ENCODE assay signal across 16 mouse cellular contexts in genomic region chr11:105214257-105214656, GRCm38 (mm10). TPM values are rescaled to one million over a fixed set of nuclear protein-coding genes. Genes with fewer than 3 reads are reported as not detected.
DNase-seq lines count a peak whose midpoint lies in the region; ATAC-seq and TF ChIP-seq lines count a peak whose summit lies in the region.
"Had no signal": no experiment of that assay in that cellular context is flagged by ENCODE, and none has a peak within 500 bp of the region (broad histone marks: within the 10 kb centered on the region; RNA-seq: fewer than 3 reads in every experiment).

No protein-coding gene starts in this region.

- ATAC-seq in lung, postnatal 0 days: no peak

- peaks cover 9% of the 10 kb centered on the region for H3K36me3 ChIP-seq in heart, adult 2 months (ENCODE audit: control insufficient read depth, insufficient read depth, low read length)
- peaks cover 44% of the 10 kb centered on the region for H3K36me3 ChIP-seq in heart, embryonic 10.5 days
- no peaks in the 10 kb centered on the region for H3K36me3 ChIP-seq in lung, postnatal 0 days (ENCODE audit: insufficient read depth, low read length)
- H3K36me3 ChIP-seq in CH12.LX (replicated peaks in 1 of 2; ENCODE audit: control insufficient read depth in 1 of 2, insufficient read depth in 1 of 2, low read length in 1 of 2): peaks cover 44 to 84% of the 10 kb centered on the region in 2 experiments
- H3K36me3 ChIP-seq: hindbrain, embryonic 15.5 days had no signal

- H3K79me2 ChIP-seq in heart, adult 2 months (replicated peaks; ENCODE audit: control insufficient read depth, insufficient read depth, low read length): no peaks in the 10 kb centered on the region; the same call in 1 of the 2 replicates
- H3K79me2 ChIP-seq in CH12.LX (replicated peaks; ENCODE audit: control insufficient read depth, extremely low read depth, insufficient read depth, poor library complexity, severe bottlenecking): peaks cover 5% of the 10 kb centered on the region

- peak; percentile 57 for TF ChIP-seq CTCF in heart, adult 2 months (IDR thresholded peaks at IDR 0.05)
- peak; percentile 40 for TF ChIP-seq CTCF in lung, postnatal 0 days (IDR thresholded peaks at IDR 0.05)
- peak; percentile 21 to 38; a peak in 3 of 4 replicates for TF ChIP-seq CTCF in CH12.LX (conservative IDR thresholded peaks at IDR 0.05 in 1 of 2, IDR thresholded peaks at IDR 0.05 in 1 of 2; ENCODE audit: low read depth in 2 of 2, low read length in 2 of 2)
- peak; percentile 11; the same call in 1 of the 2 replicates for TF ChIP-seq CTCF in brain, embryonic 14.5 days (IDR thresholded peaks at IDR 0.05; ENCODE audit: borderline replicate concordance, extremely low read depth, insufficient read depth, insufficient read length)

- no peak overlapping the region for H3K4me2 ChIP-seq in lung, postnatal 0 days (replicated peaks; ENCODE audit: low read depth, low read length)
- H3K4me2 ChIP-seq in CH12.LX (ENCODE audit: insufficient read depth, low read depth, poor library complexity, severe bottlenecking): no peak overlapping the region
- H3K4me2 ChIP-seq: embryonic facial prominence, embryonic 15.5 days; heart, embryonic 13.5 days; hindbrain, embryonic 15.5 days; lung, embryonic 15.5 days had no signal

- dilution Hi-C loops in CH12.LX (cut with MboI; ENCODE audit: extremely low pct_ligation_motif_present, extremely low pct_unique_long_range_greater_than_20kb, low sequenced_read_pairs): no loop called here

- intact Hi-C loops in heart, adult 2 months (cut with DNase I): no loop called here

- no peak overlapping the region for H3K9ac ChIP-seq in heart, adult 2 months (ENCODE audit: low read depth, low read length)
- no peak overlapping the region for H3K9ac ChIP-seq in lung, postnatal 0 days (replicated peaks; ENCODE audit: low read depth)
- no peak overlapping the region for H3K9ac ChIP-seq in CH12.LX (ENCODE audit: insufficient read depth, low read depth)
- H3K9ac ChIP-seq: embryonic facial prominence, embryonic 15.5 days; heart, embryonic 13.5 days; hindbrain, embryonic 15.5 days; lung, embryonic 15.5 days had no signal

- no peak for TF ChIP-seq RAD21 in CH12.LX (IDR thresholded peaks at IDR 0.05; ENCODE audit: low read depth, low read length)

- DNase-seq in heart, adult 2 months: no peak
- no peak for DNase-seq in heart, embryonic 10.5 days (ENCODE audit: low spot score)
- no peak for DNase-seq in lung, postnatal 0 days (ENCODE audit: low spot score)
- no peak for DNase-seq in lung, adult 18-20 months
- DNase-seq in CH12.LX (ENCODE audit: extremely low read depth) (peak; percentile 34), adipocyte (ENCODE audit: low spot score) (no peak)
- no peak for DNase-seq in brain, embryonic 14.5 days (ENCODE audit: low read depth)
- no peak for DNase-seq in frontal cortex, postnatal 25 days (ENCODE audit: low spot score in 2 of 2)
- DNase-seq: cerebellum, adult 8-10 months; kidney, postnatal 25 days; thymus, postnatal 36 days had no signal

- no peak overlapping the region for H3K27ac ChIP-seq in heart, adult 2 months
- no peak overlapping the region for H3K27ac ChIP-seq in heart, embryonic 10.5 days
- no peak overlapping the region for H3K27ac ChIP-seq in lung, postnatal 0 days (ENCODE audit: low read length)
- H3K27ac ChIP-seq in CH12.LX (ENCODE audit: insufficient read depth, low read depth): no peak overlapping the region
- H3K27ac ChIP-seq: embryonic facial prominence, embryonic 15.5 days; heart, embryonic 13.5 days; hindbrain, embryonic 15.5 days; lung, embryonic 15.5 days had no signal

- WGBS in heart, adult 2 months: 100% methylated on average over 1 of the region's 1 CpGs
- WGBS in heart, embryonic 10.5 days: 96% methylated on average over 1 of the region's 1 CpGs
- 100% methylated on average over 1 of the region's 1 CpGs for WGBS in lung, postnatal 0 days

- H3K9me3 ChIP-seq in heart, embryonic 10.5 days: no peaks in the 10 kb centered on the region
- no peaks in the 10 kb centered on the region for H3K9me3 ChIP-seq in lung, postnatal 0 days (ENCODE audit: low read length)
- peaks cover 4% of the 10 kb centered on the region for H3K9me3 ChIP-seq in CH12.LX (replicated peaks; ENCODE audit: low read length)
- H3K9me3 ChIP-seq: embryonic facial prominence, embryonic 15.5 days; G1E; heart, embryonic 13.5 days; hindbrain, embryonic 15.5 days; lung, embryonic 15.5 days had no signal

- no peaks in the 10 kb centered on the region for H3K27me3 ChIP-seq in heart, adult 2 months (ENCODE audit: control insufficient read depth, insufficient read depth, low read length)
- H3K27me3 ChIP-seq in heart, embryonic 10.5 days (ENCODE audit: insufficient read depth, poor library complexity, severe bottlenecking): no peaks in the 10 kb centered on the region
- no peaks in the 10 kb centered on the region for H3K27me3 ChIP-seq in lung, postnatal 0 days (replicated peaks; ENCODE audit: insufficient read depth, low read length)
- H3K27me3 ChIP-seq in CH12.LX (replicated peaks): no peaks in the 10 kb centered on the region
- H3K27me3 ChIP-seq: embryonic facial prominence, embryonic 15.5 days; heart, embryonic 13.5 days; hindbrain, embryonic 15.5 days; lung, embryonic 15.5 days had no signal

- TF ChIP-seq EP300 in heart, adult 2 months (IDR thresholded peaks at IDR 0.05; ENCODE audit: insufficient read depth, low read depth, low read length): no peak
- TF ChIP-seq EP300 in lung, postnatal 0 days (IDR thresholded peaks at IDR 0.05): no peak
- TF ChIP-seq EP300 in CH12.LX (IDR thresholded peaks at IDR 0.05; ENCODE audit: low read length): no peak

- H3K4me3 ChIP-seq in heart, adult 2 months: no peak overlapping the region
- H3K4me3 ChIP-seq in heart, embryonic 10.5 days: no peak overlapping the region
- no peak overlapping the region for H3K4me3 ChIP-seq in lung, postnatal 0 days (ENCODE audit: low read depth, low read length)
- H3K4me3 ChIP-seq in CH12.LX (replicated peaks in 1 of 3; ENCODE audit: low read depth in 2 of 3, low read length in 2 of 3, poor library complexity in 1 of 3): no peak overlapping the region
- H3K4me3 ChIP-seq: embryonic facial prominence, embryonic 15.5 days; heart, embryonic 13.5 days; hindbrain, embryonic 15.5 days; lung, embryonic 15.5 days had no signal

- TF ChIP-seq POLR2A in heart, adult 2 months (IDR thresholded peaks at IDR 0.05; ENCODE audit: insufficient read depth, low read depth, low read length): no peak
- no peak for TF ChIP-seq POLR2A in CH12.LX (IDR thresholded peaks at IDR 0.05; ENCODE audit: low read depth, low read length)
- no peak for TF ChIP-seq POLR2A in brain, embryonic 14.5 days (IDR thresholded peaks at IDR 0.05; ENCODE audit: borderline replicate concordance, extremely low read depth, insufficient read depth, insufficient read length, poor library complexity, severe bottlenecking)

- no peaks in the 10 kb centered on the region for H3K4me1 ChIP-seq in heart, adult 2 months (ENCODE audit: control insufficient read depth, insufficient read depth, low read length)
- H3K4me1 ChIP-seq in heart, embryonic 10.5 days: no peaks in the 10 kb centered on the region
- H3K4me1 ChIP-seq in lung, postnatal 0 days (ENCODE audit: insufficient read depth, low read depth, low read length): peaks cover 3% of the 10 kb centered on the region; the same call in 1 of the 2 replicates
- H3K4me1 ChIP-seq in CH12.LX (ENCODE audit: control insufficient read depth in 1 of 2, insufficient read depth in 2 of 2): no peaks in the 10 kb centered on the region
- H3K4me1 ChIP-seq: embryonic facial prominence, embryonic 15.5 days; hindbrain, embryonic 15.5 days had no signal

- in situ Hi-C loops in CH12.LX (cut with MboI; ENCODE audit: low pct_ligation_motif_present, low pct_unique_long_range_greater_than_20kb, low sequenced_read_pairs): no loop called here

TF ChIP-seq in CH12.LX, 34 proteins besides CTCF, POLR2A, EP300 and RAD21:
- TF ChIP-seq SIN3A (IDR thresholded peaks at IDR 0.05; ENCODE audit: low read length) (no peak), MXI1 (IDR thresholded peaks at IDR 0.05; ENCODE audit: low read depth, low read length) (no peak), IRF4 (IDR thresholded peaks at IDR 0.05; ENCODE audit: low read depth, low read length) (no peak), SMC3 (IDR thresholded peaks at IDR 0.05; ENCODE audit: low read depth, low read length) (no peak), USF1 (IDR thresholded peaks at IDR 0.05; ENCODE audit: low read depth, low read length) (no peak), CHD2 (IDR thresholded peaks at IDR 0.05; ENCODE audit: low read length) (no peak), MAFK (IDR thresholded peaks at IDR 0.05; ENCODE audit: insufficient replicate concordance, low read length) (no peak), MYC (IDR thresholded peaks at IDR 0.05; ENCODE audit: low read depth, low read length) (no peak), MEF2A (IDR thresholded peaks at IDR 0.05; ENCODE audit: borderline replicate concordance, low read depth, low read length) (no peak)

RNA-seq across cellular contexts. Expression of gene Tlk2, which starts 35.6 kb away (rescaled TPM):
- total RNA-seq in heart, adult 2 months (2021): 10 to 100 TPM; 35.9 to 41.9 TPM
- 11.5 and 20.2 TPM in 2 replicates for polyA plus RNA-seq in heart, adult 2 months (2012; rRNA removed)
- polyA plus RNA-seq in heart, embryonic 10.5 days (2016; fragmentation: Nextera tagmentation; extraction: Ambion mirVana): 14.7 and 18.3 TPM in 2 replicates
- polyA plus RNA-seq in lung, postnatal 0 days (2015; fragmentation: Nextera tagmentation; extraction: Ambion mirVana): 14.4 and 14.8 TPM in 2 replicates
- total RNA-seq in CH12.LX (2012; rRNA removed) (71.8 and 78.0 TPM in 2 replicates), CH12.LX (2014; rRNA removed) (90.6 and 96.5 TPM in 2 replicates)
- 85.1 and 103 TPM in 2 replicates for polyA plus RNA-seq in CH12.LX (2012; ENCODE audit: insufficient read length, low read depth)
- polyA plus RNA-seq in brain, embryonic 14.5 days (2012; rRNA removed): 50.6 and 53.9 TPM in 2 replicates
